Mouse (Mus musculus) inflammation-experienced regulatory T-cells, adult 16 weeks (primary cell): ENCODE measurements around the gene Klrk1. TPM values are rescaled to one million over a fixed set of nuclear protein-coding genes. Genes with fewer than 3 reads are reported as not detected.

Source experiments
- polyA plus RNA-seq: library from polyadenylated mRNA; unstranded; fragments of 100-300 nt; shearing (Covaris generic); gene quantifications from one replicate; pipeline ENCODE4 v1.2.1, GENCODE M21; 2017

The Klrk1 gene
- polyA plus RNA-seq, result 1.8 TPM

DNA sequence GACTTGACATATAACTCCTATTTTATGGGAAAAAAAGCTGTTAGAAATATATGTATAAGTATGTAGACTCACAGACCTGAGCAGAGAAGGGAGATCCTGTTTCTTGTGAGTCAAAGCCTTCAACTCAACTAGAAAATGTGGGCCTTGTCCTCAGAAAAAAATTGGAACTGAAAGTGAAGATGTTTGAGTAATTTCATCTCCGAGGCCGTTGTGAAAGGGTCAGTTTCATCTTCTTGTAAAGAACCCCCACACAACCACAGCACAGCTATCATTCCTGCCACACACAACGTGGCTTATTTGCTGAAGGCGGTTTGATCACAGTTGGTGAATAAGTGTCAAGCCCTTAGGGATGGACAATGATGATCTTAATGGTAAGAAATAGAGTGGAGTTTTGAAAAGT is at the start of gene Klrk1:
Gene Klrk1, minus strand, starts transcription at position 130 of the 400 bp plus-strand sequence.

DNA sequence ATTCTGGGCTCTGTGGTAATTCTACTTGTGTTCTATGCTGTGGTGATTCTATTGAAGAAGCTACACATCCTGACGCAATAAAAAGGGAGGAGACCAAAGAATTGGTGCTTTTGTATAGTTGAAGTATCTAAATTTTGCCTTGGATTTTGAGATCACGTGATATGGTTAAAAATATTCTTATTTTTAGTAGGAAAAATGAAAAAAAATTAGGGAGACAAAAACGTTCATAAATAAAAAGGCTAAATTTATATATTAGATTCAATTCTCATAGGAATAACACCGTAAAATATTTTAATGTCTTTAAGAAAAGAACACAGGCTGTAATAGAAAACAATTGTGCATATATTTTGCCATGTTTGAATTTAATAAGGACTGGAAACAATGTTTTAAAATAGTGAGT is 36.9 kb upstream of the Klrk1 start, which contains the start of gene Klrc2:
Gene Klrc2, minus strand, starts transcription at position 101 of the 400 bp plus-strand sequence.

DNA sequence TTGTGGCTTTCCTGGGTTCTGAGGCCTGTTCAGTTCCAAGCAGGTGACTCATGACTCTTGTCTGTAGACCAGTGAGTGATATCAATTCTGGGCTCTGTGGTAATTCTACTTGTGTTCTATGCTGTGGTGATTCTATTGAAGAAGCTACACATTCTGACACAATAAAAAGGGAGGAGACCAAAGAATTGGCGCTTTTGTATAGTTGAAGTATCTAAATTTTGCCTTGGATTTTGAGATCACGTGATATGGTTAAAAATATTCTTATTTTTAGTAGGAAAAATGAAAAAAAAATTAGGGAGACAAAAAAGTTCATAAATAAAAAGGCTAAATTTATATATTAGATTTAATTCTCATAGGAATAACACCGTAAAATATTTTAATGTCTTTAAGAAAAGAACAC is 19.6 kb upstream of the Klrk1 start, which contains the start of gene Klrc3:
Gene Klrc3, minus strand, starts transcription at position 101 of the 400 bp plus-strand sequence.

DNA sequence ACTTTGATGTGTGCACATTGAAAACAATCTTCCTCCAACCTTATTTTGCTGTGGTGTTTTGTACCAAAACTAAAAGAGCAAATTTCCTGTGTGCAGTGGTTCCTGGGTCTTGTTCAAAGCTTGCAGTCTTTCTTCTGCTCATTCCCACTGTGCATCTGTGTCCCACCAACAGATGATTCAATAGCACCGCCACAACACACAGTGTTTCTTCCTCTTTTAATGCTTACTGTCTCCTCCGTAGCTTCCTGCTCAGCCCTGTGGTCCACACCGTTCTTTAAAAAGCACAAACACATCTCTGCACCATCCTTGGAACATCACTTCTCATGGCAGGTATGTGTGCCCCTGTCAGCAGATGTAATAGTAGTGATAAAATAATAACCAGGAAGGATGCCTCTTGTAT is 32.2 kb downstream of the Klrk1 start, which contains the start of gene Klrd1:
Gene Klrd1, plus strand, starts transcription at position 275 of the 400 bp plus-strand sequence.

DNA sequence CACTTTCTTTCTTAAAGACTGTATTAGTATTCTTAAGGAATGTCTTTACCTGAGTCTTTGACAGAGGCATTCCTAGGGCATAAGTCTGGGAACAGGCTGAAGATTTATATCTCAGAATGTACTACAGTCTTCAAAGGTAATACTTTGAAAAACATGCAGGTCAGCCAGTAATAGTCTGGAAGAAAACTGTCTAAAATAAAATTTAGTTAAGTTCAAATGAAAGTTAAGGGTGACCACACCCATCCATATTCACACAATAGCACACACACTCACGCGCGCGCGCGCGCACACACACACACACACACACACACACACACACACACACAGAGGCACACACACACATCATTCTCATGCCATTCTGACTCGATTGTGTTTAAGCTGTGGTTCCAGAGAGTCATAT is 46.1 kb downstream of the Klrk1 start, which contains the start of gene Klre1:
Gene Klre1, plus strand, starts transcription at position 301 of the 400 bp plus-strand sequence.

Other genes with a start within 250 kb of the Klrk1 start
- not detected for gene Clec12b, start 238.0 kb downstream of the Klrk1 start, polyA plus RNA-seq
- gene Clec1b, start 226.6 kb downstream of the Klrk1 start, polyA plus RNA-seq, result 1.5 TPM
- not detected for gene Clec9a, start 215.0 kb downstream of the Klrk1 start, polyA plus RNA-seq
- gene Clec1a, start 171.9 kb downstream of the Klrk1 start, polyA plus RNA-seq, result not detected
- 0.11 TPM for gene Olr1, start 116.7 kb downstream of the Klrk1 start, polyA plus RNA-seq
- not detected for gene Tmem52b, start 111.3 kb downstream of the Klrk1 start, polyA plus RNA-seq
- gene Gabarapl1, start 90.7 kb downstream of the Klrk1 start, polyA plus RNA-seq, result 29.5 TPM
- gene Klre1, start 46.0 kb downstream of the Klrk1 start, polyA plus RNA-seq, result not detected
- 1.7 TPM for gene Klrd1, start 32.1 kb downstream of the Klrk1 start, polyA plus RNA-seq
- not detected for gene Klrc3, start 19.5 kb upstream of the Klrk1 start, polyA plus RNA-seq
- 0.21 TPM for gene Klrc2, start 36.8 kb upstream of the Klrk1 start, polyA plus RNA-seq
- 0.71 TPM for gene Klrc1, start 55.1 kb upstream of the Klrk1 start, polyA plus RNA-seq
- not detected for gene Klri1, start 93.3 kb upstream of the Klrk1 start, polyA plus RNA-seq
- gene Klri2, start 116.6 kb upstream of the Klrk1 start, polyA plus RNA-seq, result not detected
- not detected for gene Gm156, start 160.4 kb upstream of the Klrk1 start, polyA plus RNA-seq
- gene Gm17631, start 238.8 kb upstream of the Klrk1 start, polyA plus RNA-seq, result not detected